Mouse (Mus musculus) limb, embryonic 11.5 days (tissue): ENCODE results near the gene Sppl2a. TPM values are rescaled to one million over a fixed set of nuclear protein-coding genes. Genes with fewer than 3 reads are reported as not detected.

Experiments
- ATAC-seq: fragments of 200-750 bp; cut with Nextera tagmentation; 2 replicates; pipeline ENCODE4 v1.8.0; 2017; ENCODE audit warnings: low read depth; ENCODE audit not compliant: insufficient number of reproducible peaks, low FRiP score, low TSS enrichment
- DNase-seq: peaks from one replicate; pipeline ENCODE4 v3.0.0-alpha.2; 2015; ENCODE audit warnings: low spot score
- H3K27ac ChIP-seq: fragments of 300-500 bp; sonication (generic); replicated peaks from 2 replicates; pipeline ENCODE4 v1.5.1; 2014; ENCODE audit warnings: low read depth, mild to moderate bottlenecking, low read length
- H3K27me3 ChIP-seq: fragments of 300-500 bp; sonication (generic); 2 replicates; pipeline ENCODE4 v1.6.1; 2014; ENCODE audit warnings: mild to moderate bottlenecking, low read length, mixed read lengths; ENCODE audit not compliant: control insufficient read depth, insufficient read depth
- H3K36me3 ChIP-seq: fragments of 300-500 bp; sonication (generic); 2 replicates; pipeline ENCODE4 v1.6.1; 2014; ENCODE audit warnings: mild to moderate bottlenecking, low read length, moderate library complexity, mixed read lengths; ENCODE audit not compliant: control insufficient read depth, insufficient read depth
- H3K4me1 ChIP-seq: fragments of 300-500 bp; sonication (generic); 2 replicates; pipeline ENCODE4 v1.6.1; 2014; ENCODE audit warnings: low read length, mixed read lengths; ENCODE audit not compliant: control insufficient read depth, insufficient read depth
- H3K4me2 ChIP-seq: fragments of 300-500 bp; sonication (generic); 2 replicates; pipeline ENCODE4 v1.6.1; 2014; ENCODE audit warnings: low read depth, mild to moderate bottlenecking, moderate library complexity; ENCODE audit not compliant: severe bottlenecking
- H3K4me3 ChIP-seq: fragments of 300-500 bp; sonication (generic); 2 replicates; pipeline ENCODE4 v1.5.1; 2014; ENCODE audit warnings: low read depth, low read length
- H3K9ac ChIP-seq: fragments of 300-500 bp; sonication (generic); 2 replicates; pipeline ENCODE4 v1.6.1; 2014; ENCODE audit warnings: mild to moderate bottlenecking, low read length
- H3K9me3 ChIP-seq: fragments of 300-500 bp; sonication (generic); 2 replicates; pipeline ENCODE4 v1.6.1; 2016; ENCODE audit warnings: low read length; ENCODE audit not compliant: control insufficient read depth
- WGBS: fragments of 180-500 bp; shearing (Covaris S2); extraction: QIAGEN DNeasy Blood & Tissue Kit; methylation state at CpG from one replicate; pipeline ENCODE4 v1.1.7; 2014; 5-methylcytosine and 5-hydroxymethylcytosine counted together
- polyA plus RNA-seq: library from polyadenylated mRNA; unstranded; fragments of >200 nt; fragmentation: Nextera tagmentation; extraction: Ambion mirVana; gene quantifications from 2 replicates; pipeline ENCODE4 v1.2.1, GENCODE M21; 2014

Sppl2a gene
- polyA plus RNA-seq, 1 experiment from 2014 or later = 39.5 TPM

DNA sequence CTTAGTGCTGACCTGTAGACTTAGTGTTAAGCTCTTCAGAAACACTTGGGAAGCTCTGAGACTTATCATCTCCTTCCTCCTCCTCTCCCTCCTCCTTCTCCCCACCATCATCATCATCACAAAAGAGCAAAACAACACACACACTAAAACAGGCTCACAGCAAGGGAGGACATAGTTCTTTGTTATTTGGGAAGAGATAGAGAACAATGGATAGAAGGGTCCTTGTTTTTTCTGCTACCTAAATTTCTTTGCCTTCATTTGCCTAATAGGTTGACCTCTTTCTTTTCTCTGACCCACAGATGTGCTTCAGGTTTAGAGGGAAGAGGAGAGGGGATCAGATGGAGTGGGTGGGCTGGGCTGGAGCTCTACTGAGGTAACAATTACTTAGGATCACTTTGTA, 14.6 kb upstream of the Sppl2a start:
- DNase-seq (no peak), ATAC-seq (no peak)
- no peak overlapping the region for H3K4me3 ChIP-seq
- no peaks in the 10 kb centered on the region for H3K27me3 ChIP-seq
- H3K9ac ChIP-seq = no peak overlapping the region
- no peak overlapping the region for H3K4me2 ChIP-seq
- no peaks in the 10 kb centered on the region for H3K4me1 ChIP-seq
- H3K27ac ChIP-seq = no peak overlapping the region
- no peaks in the 10 kb centered on the region for H3K9me3 ChIP-seq
- H3K36me3 ChIP-seq = no peaks in the 10 kb centered on the region

DNA sequence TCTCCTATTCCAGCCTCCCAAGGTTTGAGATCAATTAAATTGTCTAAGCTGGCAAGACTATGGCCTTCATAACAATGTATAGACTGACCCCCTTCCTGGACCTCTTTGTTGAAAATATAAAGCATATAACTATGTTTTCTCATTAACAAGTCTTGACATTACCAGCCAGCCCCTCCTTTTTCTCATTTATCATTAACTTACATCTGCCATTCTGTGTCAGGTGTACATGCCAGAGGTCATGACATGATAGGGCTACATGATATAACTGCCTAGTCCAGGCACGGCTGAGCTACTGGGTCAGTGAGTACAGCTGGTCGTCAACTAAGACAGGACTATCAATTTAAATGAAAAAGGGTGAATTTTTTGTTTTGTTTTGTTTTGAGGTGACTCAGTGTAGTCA, 10.2 kb upstream of the Sppl2a start:
- Histone ChIP-seq H3K36me3 (no peaks in the 10 kb centered on the region), H3K4me1 (no peaks in the 10 kb centered on the region), H3K4me2 (no peak overlapping the region), H3K27ac (no peak overlapping the region), H3K4me3 (no peak overlapping the region), H3K9me3 (no peaks in the 10 kb centered on the region), H3K9ac (no peak overlapping the region), H3K27me3 (no peaks in the 10 kb centered on the region)
- 76% methylated on average over 2 of the region's 2 CpGs for WGBS
- DNase-seq = no peak
- no peak for ATAC-seq

DNA sequence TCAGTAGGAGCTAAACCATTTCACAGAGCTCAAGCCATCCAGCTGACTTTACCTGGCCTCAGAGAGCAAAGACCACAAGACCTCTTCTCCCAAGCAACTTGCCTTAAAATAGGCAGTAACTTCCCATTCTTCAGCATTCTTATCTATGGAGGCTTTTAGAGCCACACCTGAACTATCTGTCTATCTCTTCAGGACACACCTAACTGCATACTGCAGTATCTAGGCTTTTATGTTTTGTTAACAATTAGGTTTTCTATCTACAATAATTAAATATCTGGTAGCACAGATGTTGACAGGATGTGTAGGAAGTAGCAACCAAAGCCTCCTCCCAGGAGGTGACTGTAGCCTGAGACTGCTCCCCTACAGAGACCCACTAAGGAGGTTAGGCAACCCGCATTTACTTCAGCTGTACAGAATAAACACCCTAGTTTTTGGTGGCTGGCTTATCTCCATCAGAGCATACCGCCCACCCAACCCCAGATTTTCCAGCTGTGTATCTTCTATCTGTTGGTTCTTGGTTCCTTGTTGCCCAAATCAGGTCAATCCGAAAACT, 7.4 kb upstream of the Sppl2a start:
- ATAC-seq = no peak
- Histone ChIP-seq H3K27ac (no peak overlapping the region), H3K9ac (no peak overlapping the region), H3K36me3 (no peaks in the 10 kb centered on the region), H3K4me3 (no peak overlapping the region), H3K9me3 (no peaks in the 10 kb centered on the region), H3K4me2 (no peak overlapping the region), H3K4me1 (no peaks in the 10 kb centered on the region), H3K27me3 (no peaks in the 10 kb centered on the region)
- 80% methylated on average over 3 of the region's 3 CpGs for WGBS
- no peak for DNase-seq

DNA sequence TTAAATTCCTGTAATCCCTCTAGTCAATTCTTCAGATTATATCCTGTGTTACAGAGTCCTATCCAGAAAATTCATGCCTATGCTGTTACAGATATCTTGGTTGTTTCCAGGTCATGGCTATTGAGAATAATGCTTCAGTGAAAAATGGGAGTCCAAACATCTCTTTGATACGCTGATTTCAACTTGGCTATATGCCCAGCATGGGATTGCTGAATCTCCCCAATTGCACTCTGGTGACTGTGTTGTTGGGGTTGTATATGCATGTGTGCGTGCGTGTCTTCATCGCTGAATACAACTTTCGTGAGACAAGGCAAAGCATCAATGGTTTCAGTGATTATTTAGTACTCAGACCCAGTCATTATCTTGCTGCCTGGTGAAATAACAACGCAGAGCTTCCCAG, 5.0 kb upstream of the Sppl2a start:
- Histone ChIP-seq H3K27ac (no peak overlapping the region), H3K4me1 (no peaks in the 10 kb centered on the region), H3K36me3 (no peaks in the 10 kb centered on the region), H3K4me2 (no peak overlapping the region), H3K27me3 (no peaks in the 10 kb centered on the region), H3K4me3 (no peak overlapping the region), H3K9me3 (no peaks in the 10 kb centered on the region), H3K9ac (no peak overlapping the region)
- ATAC-seq (no peak), DNase-seq (no peak)
- WGBS = 84% methylated on average over 6 of the region's 6 CpGs

DNA sequence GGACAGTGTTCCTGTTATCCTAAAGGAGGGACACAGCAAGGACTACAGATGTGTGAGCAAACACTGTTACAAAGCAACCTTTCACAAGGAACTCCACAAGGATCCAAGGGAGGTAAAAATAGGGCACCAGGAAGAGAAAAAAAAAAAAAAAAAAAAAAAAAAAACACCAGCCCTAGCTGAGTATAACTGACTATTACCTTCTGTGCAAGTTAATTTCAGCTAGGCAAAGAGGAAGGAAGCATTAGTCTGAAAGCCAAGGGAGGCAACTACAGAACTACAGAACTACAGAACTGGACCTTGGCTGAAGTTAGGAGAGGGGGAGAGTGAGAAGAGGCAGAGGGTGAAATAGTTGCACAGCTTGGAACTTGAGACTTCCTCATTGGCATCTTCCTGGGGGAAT, 886 bp upstream of the Sppl2a start:
- DNase-seq = no peak
- ATAC-seq = no peak
- H3K9ac ChIP-seq = no peak overlapping the region
- H3K4me3 ChIP-seq = no peak overlapping the region
- no peaks in the 10 kb centered on the region for H3K9me3 ChIP-seq
- H3K36me3 ChIP-seq = no peaks in the 10 kb centered on the region
- no peak overlapping the region for H3K4me2 ChIP-seq
- no peaks in the 10 kb centered on the region for H3K4me1 ChIP-seq
- H3K27me3 ChIP-seq = no peaks in the 10 kb centered on the region
- no peak overlapping the region for H3K27ac ChIP-seq

DNA sequence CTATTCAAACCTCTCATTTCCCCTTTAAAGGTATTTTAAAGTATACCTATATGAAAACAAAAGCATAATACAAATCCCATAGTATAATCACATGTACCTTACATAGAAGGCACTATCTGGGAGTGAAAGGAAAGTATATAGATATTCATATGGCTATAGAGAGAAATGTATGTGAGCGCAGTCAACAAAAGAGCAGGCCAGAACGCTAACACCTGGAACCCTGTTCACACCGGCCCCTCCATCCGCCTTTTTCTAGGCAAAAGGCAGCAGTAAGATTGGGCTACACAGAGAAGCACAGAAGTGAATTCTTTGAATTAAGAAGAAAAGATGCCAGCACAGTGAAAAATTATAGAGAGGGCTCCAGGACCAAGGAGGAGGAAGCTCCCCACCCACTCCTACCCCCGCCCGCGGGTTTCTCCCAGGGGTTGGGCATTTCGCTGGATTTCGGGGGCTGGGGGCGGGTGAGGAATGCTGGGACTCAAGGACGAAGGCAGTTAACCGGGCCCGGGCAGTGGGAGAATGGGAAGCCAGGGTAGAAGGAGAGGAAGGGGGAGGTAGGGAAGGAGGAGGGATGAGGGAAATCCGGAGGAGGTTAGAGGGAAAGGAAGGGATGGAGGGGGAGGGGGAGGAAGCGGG, 656 bp downstream of the Sppl2a start:
- Histone ChIP-seq H3K4me2 (peak overlapping the region; percentile 58), H3K27me3 (no peaks in the 10 kb centered on the region), H3K27ac (peak overlapping the region; percentile 97), H3K4me3 (peak overlapping the region; percentile 54), H3K36me3 (no peaks in the 10 kb centered on the region), H3K9ac (peak overlapping the region; percentile 92), H3K4me1 (no peaks in the 10 kb centered on the region), H3K9me3 (no peaks in the 10 kb centered on the region)
- DNase-seq (no peak), ATAC-seq (peak; percentile 94)
- 2% methylated on average over 15 of the region's 15 CpGs for WGBS

DNA sequence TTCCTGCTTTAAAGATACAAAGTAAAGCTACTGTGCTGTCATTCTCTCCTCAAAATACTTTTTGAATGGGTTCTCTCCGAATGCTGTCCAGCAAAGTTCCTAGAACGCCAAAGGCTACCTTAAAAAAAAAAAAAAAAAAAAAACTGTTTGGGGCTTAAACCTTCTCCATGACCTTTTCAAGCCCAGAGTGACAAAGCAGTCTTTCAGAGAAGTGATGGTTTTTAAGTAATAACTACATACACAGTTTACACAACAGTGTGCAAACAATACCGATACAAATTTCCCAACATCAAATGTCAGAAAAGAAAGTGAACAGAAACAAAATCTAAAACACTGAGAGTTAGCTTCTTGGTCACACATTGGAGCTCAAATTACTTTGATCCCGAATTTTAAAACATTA, 1.3 kb downstream of the Sppl2a start:
- Histone ChIP-seq H3K4me3 (no peak overlapping the region), H3K27ac (no peak overlapping the region), H3K9ac (no peak overlapping the region), H3K4me1 (no peaks in the 10 kb centered on the region), H3K4me2 (no peak overlapping the region; the same call in 1 of the 2 replicates), H3K36me3 (no peaks in the 10 kb centered on the region), H3K9me3 (no peaks in the 10 kb centered on the region), H3K27me3 (no peaks in the 10 kb centered on the region)
- ATAC-seq (no peak), DNase-seq (no peak)
- 60% methylated on average over 4 of the region's 4 CpGs for WGBS

DNA sequence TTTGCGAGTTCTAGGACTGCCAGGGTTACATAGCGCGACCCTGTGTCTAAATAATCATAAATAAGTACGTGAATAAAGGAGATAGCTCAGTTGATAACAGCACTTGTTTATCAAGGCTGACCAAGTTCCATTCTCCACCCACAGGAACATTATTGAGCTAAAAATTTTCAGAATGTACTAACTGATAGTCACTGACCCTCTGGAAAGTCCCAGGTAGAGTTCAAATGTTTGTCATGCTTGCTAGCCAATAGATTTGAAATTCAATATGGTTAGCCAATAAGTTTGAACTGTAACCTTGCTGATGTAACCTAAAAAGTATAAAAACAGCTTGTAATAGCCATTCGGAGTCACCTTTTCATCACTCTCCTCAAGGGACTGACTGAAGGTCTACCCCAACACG, 4.4 kb downstream of the Sppl2a start:
- Histone ChIP-seq H3K9me3 (no peaks in the 10 kb centered on the region), H3K4me3 (no peak overlapping the region), H3K36me3 (no peaks in the 10 kb centered on the region; the same call in 1 of the 2 replicates), H3K9ac (no peak overlapping the region), H3K27ac (no peak overlapping the region), H3K4me2 (no peak overlapping the region), H3K27me3 (no peaks in the 10 kb centered on the region), H3K4me1 (no peaks in the 10 kb centered on the region)
- DNase-seq (no peak), ATAC-seq (no peak)
- WGBS = 91% methylated on average over 6 of the region's 6 CpGs
